Mouse (Mus musculus): ENCODE results near the gene Ece1. TPM values are rescaled to one million over a fixed set of nuclear protein-coding genes. Genes with fewer than 3 reads are reported as not detected.
"Not testable (repeated sequence)": the region's sequence is repeated elsewhere in the genome, so short reads cannot be mapped to it uniquely, and the experiment has no call there.

Gene Ece1
- polyA plus RNA-seq, 1 experiment from 2014 or later: 23.9 TPM

GRCm38 (mm10) chr4:137830380-137830779 lies 31.7 kb upstream of the Ece1 start:
- Histone ChIP-seq H3K36me3 (no peaks in the 10 kb centered on the region), H3K9ac (replicated peaks) (no peak overlapping the region), H3K4me2 (no peak overlapping the region), H3K27me3 (peaks cover 43% of the 10 kb centered on the region), H3K9me3 (no peaks in the 10 kb centered on the region), H3K4me1 (replicated peaks) (0 out of 2 replicates have a peak, but pooled peaks cover 3% of the 10 kb centered on the region), H3K27ac (no peak overlapping the region), H3K4me3 (replicated peaks) (no peak overlapping the region)
- ATAC-seq (ENCODE audit: insufficient number of reproducible peaks, insufficient read depth, low FRiP score, low TSS enrichment, low read depth): no peak
- whole genome bisulfite sequencing: 12% methylated on average over 6 of the region's 6 CpGs

- H3K4me3 ChIP-seq (replicated peaks): no peak overlapping the region
- no peak overlapping the region for H3K27ac ChIP-seq
Observed at GRCm38 (mm10) chr4:137831598-137831997, 30.4 kb upstream of the Ece1 start.

GRCm38 (mm10) chr4:137835624-137836337 lies 26.3 kb upstream of the Ece1 start:
- no peak overlapping the region for H3K4me3 ChIP-seq (replicated peaks)
- WGBS: 11% methylated on average over 14 of the region's 14 CpGs

More at GRCm38 (mm10) chr4:137831598-137831997, 30.4 kb upstream of the Ece1 start:
- Histone ChIP-seq H3K36me3 (no peaks in the 10 kb centered on the region), H3K9ac (replicated peaks) (no peak overlapping the region), H3K4me1 (replicated peaks) (0 out of 2 replicates have a peak, but pooled peaks cover 6% of the 10 kb centered on the region), H3K9me3 (no peaks in the 10 kb centered on the region), H3K4me2 (no peak overlapping the region), H3K27me3 (peaks cover 45% of the 10 kb centered on the region)
- no peak for ATAC-seq (ENCODE audit: insufficient number of reproducible peaks, insufficient read depth, low FRiP score, low TSS enrichment, low read depth)
- WGBS: 84% methylated on average over 11 of the region's 11 CpGs

GRCm38 (mm10) chr4:137836741-137837140 lies 25.3 kb upstream of the Ece1 start:
- Histone ChIP-seq H3K9ac (replicated peaks) (no peak overlapping the region), H3K9me3 (no peaks in the 10 kb centered on the region), H3K27me3 (peaks cover 10% of the 10 kb centered on the region; the same call in 1 of the 2 replicates), H3K4me3 (replicated peaks) (no peak overlapping the region), H3K27ac (no peak overlapping the region), H3K36me3 (no peaks in the 10 kb centered on the region), H3K4me2 (no peak overlapping the region), H3K4me1 (replicated peaks) (0 out of 2 replicates have a peak, but pooled peaks cover 3% of the 10 kb centered on the region)
- ATAC-seq (ENCODE audit: insufficient number of reproducible peaks, insufficient read depth, low FRiP score, low TSS enrichment, low read depth): no peak
- 88% methylated on average over 5 of the region's 5 CpGs for WGBS

More at GRCm38 (mm10) chr4:137835624-137836337, 26.3 kb upstream of the Ece1 start:
- Histone ChIP-seq H3K27me3 (peaks cover 18% of the 10 kb centered on the region), H3K9me3 (no peaks in the 10 kb centered on the region), H3K4me1 (replicated peaks) (0 out of 2 replicates have a peak, but pooled peaks cover 3% of the 10 kb centered on the region), H3K9ac (replicated peaks) (no peak overlapping the region), H3K27ac (no peak overlapping the region), H3K4me2 (peak overlapping the region; percentile 45), H3K36me3 (no peaks in the 10 kb centered on the region)
- peak; percentile 87; the same call in 1 of the 2 replicates for ATAC-seq (ENCODE audit: insufficient number of reproducible peaks, insufficient read depth, low FRiP score, low TSS enrichment, low read depth)

GRCm38 (mm10) chr4:137837792-137838191 lies 24.2 kb upstream of the Ece1 start:
- no peaks in the 10 kb centered on the region for H3K36me3 ChIP-seq
- no peak overlapping the region for H3K9ac ChIP-seq (replicated peaks)
- no peak overlapping the region for H3K4me2 ChIP-seq
- no peaks in the 10 kb centered on the region for H3K9me3 ChIP-seq
- no peak for ATAC-seq (ENCODE audit: insufficient number of reproducible peaks, insufficient read depth, low FRiP score, low TSS enrichment, low read depth)
- H3K4me3 ChIP-seq (replicated peaks): no peak overlapping the region
- H3K27me3 ChIP-seq: peaks cover 8% of the 10 kb centered on the region; the same call in 1 of the 2 replicates
- H3K27ac ChIP-seq: no peak overlapping the region
- 0 out of 2 replicates have a peak, but pooled peaks cover 3% of the 10 kb centered on the region for H3K4me1 ChIP-seq (replicated peaks)
- WGBS: 84% methylated on average over 8 of the region's 8 CpGs

GRCm38 (mm10) chr4:137838791-137839190 lies 23.2 kb upstream of the Ece1 start:
- Histone ChIP-seq H3K27ac (no peak overlapping the region), H3K27me3 (peaks cover 8% of the 10 kb centered on the region; the same call in 1 of the 2 replicates), H3K36me3 (no peaks in the 10 kb centered on the region), H3K4me3 (replicated peaks) (no peak overlapping the region), H3K9ac (replicated peaks) (no peak overlapping the region), H3K4me1 (replicated peaks) (0 out of 2 replicates have a peak, but pooled peaks cover 3% of the 10 kb centered on the region), H3K4me2 (no peak overlapping the region), H3K9me3 (no peaks in the 10 kb centered on the region)
- WGBS: 86% methylated on average over 2 of the region's 2 CpGs
- ATAC-seq (ENCODE audit: insufficient number of reproducible peaks, insufficient read depth, low FRiP score, low TSS enrichment, low read depth): no peak

GRCm38 (mm10) chr4:137839452-137839851 lies 22.6 kb upstream of the Ece1 start:
- H3K4me3 ChIP-seq (replicated peaks): no peak overlapping the region
- no peak overlapping the region for H3K9ac ChIP-seq (replicated peaks)
- 0 out of 2 replicates have a peak, but pooled peaks cover 3% of the 10 kb centered on the region for H3K4me1 ChIP-seq (replicated peaks)
- peaks cover 8% of the 10 kb centered on the region; the same call in 1 of the 2 replicates for H3K27me3 ChIP-seq
- no peak for ATAC-seq (ENCODE audit: insufficient number of reproducible peaks, insufficient read depth, low FRiP score, low TSS enrichment, low read depth)
- no peak overlapping the region for H3K4me2 ChIP-seq
- H3K9me3 ChIP-seq: no peaks in the 10 kb centered on the region
- 81% methylated on average over 5 of the region's 5 CpGs for WGBS
- no peak overlapping the region for H3K27ac ChIP-seq
- no peaks in the 10 kb centered on the region for H3K36me3 ChIP-seq

- H3K27me3 ChIP-seq: 0 out of 2 replicates have a peak, but pooled peaks cover 1% of the 10 kb centered on the region
- H3K9me3 ChIP-seq: peaks cover 9% of the 10 kb centered on the region
- no peak overlapping the region for H3K27ac ChIP-seq
- H3K9ac ChIP-seq (replicated peaks): no peak overlapping the region
- no peak for ATAC-seq (ENCODE audit: insufficient number of reproducible peaks, insufficient read depth, low FRiP score, low TSS enrichment, low read depth)
- no peaks in the 10 kb centered on the region for H3K36me3 ChIP-seq
- no peak overlapping the region for H3K4me2 ChIP-seq
- H3K4me3 ChIP-seq (replicated peaks): no peak overlapping the region
- WGBS: 24% methylated on average over 11 of the region's 11 CpGs
- no peaks in the 10 kb centered on the region for H3K4me1 ChIP-seq (replicated peaks)
Observed at GRCm38 (mm10) chr4:137844656-137845055, 17.4 kb upstream of the Ece1 start.

- H3K9ac ChIP-seq (replicated peaks); H3K27me3 ChIP-seq; H3K4me1 ChIP-seq (replicated peaks); H3K36me3 ChIP-seq; H3K9me3 ChIP-seq; H3K4me3 ChIP-seq (replicated peaks); H3K4me2 ChIP-seq; H3K27ac ChIP-seq; ATAC-seq (ENCODE audit: insufficient number of reproducible peaks, insufficient read depth, low FRiP score, low TSS enrichment, low read depth): not testable (repeated sequence)
- 93% methylated on average over 8 of the region's 8 CpGs for WGBS
Observed at GRCm38 (mm10) chr4:137847651-137848050, 14.4 kb upstream of the Ece1 start.

- Histone ChIP-seq H3K9ac (replicated peaks) (no peak overlapping the region), H3K27me3 (no peaks in the 10 kb centered on the region), H3K4me1 (replicated peaks) (no peaks in the 10 kb centered on the region), H3K27ac (no peak overlapping the region), H3K4me2 (no peak overlapping the region), H3K4me3 (replicated peaks) (no peak overlapping the region), H3K9me3 (peaks cover 9% of the 10 kb centered on the region), H3K36me3 (no peaks in the 10 kb centered on the region)
- 94% methylated on average over 6 of the region's 6 CpGs for WGBS
- no peak for ATAC-seq (ENCODE audit: insufficient number of reproducible peaks, insufficient read depth, low FRiP score, low TSS enrichment, low read depth)
Observed at GRCm38 (mm10) chr4:137850161-137850560, 11.9 kb upstream of the Ece1 start.

- Histone ChIP-seq H3K9me3 (peaks cover 5% of the 10 kb centered on the region), H3K9ac (replicated peaks) (no peak overlapping the region), H3K27ac (no peak overlapping the region), H3K4me3 (replicated peaks) (no peak overlapping the region), H3K36me3 (no peaks in the 10 kb centered on the region), H3K4me1 (replicated peaks) (no peaks in the 10 kb centered on the region), H3K27me3 (no peaks in the 10 kb centered on the region), H3K4me2 (no peak overlapping the region)
- WGBS: 55% methylated on average over 2 of the region's 2 CpGs
- no peak for ATAC-seq (ENCODE audit: insufficient number of reproducible peaks, insufficient read depth, low FRiP score, low TSS enrichment, low read depth)
Observed at GRCm38 (mm10) chr4:137851484-137851883, 10.6 kb upstream of the Ece1 start.

Data from limb, embryonic 12.5 days (tissue).